Comparison of ENCODE assay signal across 8 mouse cellular contexts in the genomic region with DNA sequence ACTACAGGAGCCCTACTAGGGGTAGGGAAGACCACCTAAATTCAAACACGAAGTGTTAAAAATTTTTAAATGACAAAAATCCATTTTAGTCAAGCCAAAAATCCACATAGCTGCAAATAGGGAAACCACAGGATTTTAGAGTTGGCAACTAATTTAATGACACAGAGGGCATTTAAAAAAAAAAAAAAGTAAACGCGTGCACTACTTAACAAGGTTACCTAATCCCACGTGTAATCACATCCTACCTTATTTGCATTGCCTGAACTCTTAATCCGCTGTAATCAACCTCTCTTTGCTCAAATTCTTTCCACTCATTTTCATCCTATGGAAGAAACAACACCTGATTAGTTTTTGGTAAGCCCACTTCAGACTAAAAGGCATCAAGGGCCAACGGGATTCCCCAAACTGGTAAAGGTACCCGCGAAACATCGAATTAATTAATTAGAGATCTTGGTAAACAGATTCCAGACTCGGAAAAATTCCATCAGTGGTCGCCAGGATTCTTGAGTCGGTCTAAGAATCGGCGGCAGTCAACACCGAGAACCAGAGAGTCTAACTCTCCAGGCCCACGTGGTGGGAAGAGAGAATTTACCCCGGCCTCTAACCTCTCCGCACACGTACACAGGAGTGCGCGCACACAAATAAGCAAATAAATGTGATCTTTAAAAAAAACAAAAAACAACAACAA. TPM values are rescaled to one million over a fixed set of nuclear protein-coding genes. Genes with fewer than 3 reads are reported as not detected.
A peak's percentile ranks its signal among the peaks of the same experiment; 100 is the strongest.
DNase-seq lines count a peak whose midpoint lies in the region; ATAC-seq and TF ChIP-seq lines count a peak whose summit lies in the region.

No protein-coding gene starts in this region.

- ATAC-seq in G1E (ENCODE audit: extremely low read depth, insufficient number of reproducible peaks, low FRiP score, poor library complexity, severe bottlenecking): no peak
- ATAC-seq in embryonic facial prominence, embryonic 14.5 days (ENCODE audit: low read depth): no peak
- no peak for ATAC-seq in intestine, embryonic 14.5 days (replicated peaks; ENCODE audit: low FRiP score, low TSS enrichment, low read depth)
- ATAC-seq in liver, embryonic 16.5 days (ENCODE audit: low read depth): no peak

- no peak for TF ChIP-seq CTCF in G1E (IDR thresholded peaks at IDR 0.05; ENCODE audit: low read depth, low read length)

- no peaks in the 10 kb centered on the region for H3K27me3 ChIP-seq in G1E (ENCODE audit: insufficient read depth, low read length)
- no peaks in the 10 kb centered on the region for H3K27me3 ChIP-seq in embryonic facial prominence, embryonic 14.5 days (replicated peaks; ENCODE audit: control insufficient read depth, insufficient read depth, low read length)
- H3K27me3 ChIP-seq in intestine, embryonic 14.5 days (replicated peaks; ENCODE audit: control insufficient read depth, insufficient read depth, low read length): no peaks in the 10 kb centered on the region
- no peaks in the 10 kb centered on the region for H3K27me3 ChIP-seq in liver, embryonic 16.5 days (ENCODE audit: control insufficient read depth, insufficient read depth, low read depth, low read length)

- peak overlapping the region; percentile 98 for H3K9ac ChIP-seq in embryonic facial prominence, embryonic 14.5 days (ENCODE audit: low read depth, low read length)
- peak overlapping the region; percentile 87 for H3K9ac ChIP-seq in intestine, embryonic 14.5 days (ENCODE audit: low read length)
- H3K9ac ChIP-seq in liver, embryonic 16.5 days (ENCODE audit: low read depth, low read length): peak overlapping the region; percentile 95

- H3K36me3 ChIP-seq in G1E (replicated peaks): peaks cover 51% of the 10 kb centered on the region
- H3K36me3 ChIP-seq in embryonic facial prominence, embryonic 14.5 days (ENCODE audit: control insufficient read depth, insufficient read depth, low read length): peaks cover 38% of the 10 kb centered on the region
- peaks cover 43% of the 10 kb centered on the region for H3K36me3 ChIP-seq in intestine, embryonic 14.5 days (ENCODE audit: control insufficient read depth, insufficient read depth, low read length)
- H3K36me3 ChIP-seq in liver, embryonic 16.5 days (ENCODE audit: control insufficient read depth, insufficient read depth): peaks cover 18% of the 10 kb centered on the region

- peak overlapping the region; percentile 96; the same call in 1 of the 2 replicates for H3K27ac ChIP-seq in embryonic facial prominence, embryonic 14.5 days (replicated peaks; ENCODE audit: low read depth, low read length)
- no peak overlapping the region; the same call in 1 of the 2 replicates for H3K27ac ChIP-seq in intestine, embryonic 14.5 days (ENCODE audit: low read depth)
- H3K27ac ChIP-seq in liver, embryonic 16.5 days (ENCODE audit: low read length): peak overlapping the region; percentile 97

- H3K4me3 ChIP-seq in G1E (ENCODE audit: low read depth, low read length): peak overlapping the region; percentile 81
- H3K4me3 ChIP-seq in embryonic facial prominence, embryonic 14.5 days (ENCODE audit: low read depth, low read length): peak overlapping the region; percentile 91
- peak overlapping the region; percentile 96 for H3K4me3 ChIP-seq in intestine, embryonic 14.5 days (ENCODE audit: low read depth, low read length)
- peak overlapping the region; percentile 77 for H3K4me3 ChIP-seq in liver, embryonic 16.5 days (ENCODE audit: low read depth, low read length)

- H3K9me3 ChIP-seq in G1E (replicated peaks): peaks cover 2% of the 10 kb centered on the region; the same call in 1 of the 2 replicates
- H3K9me3 ChIP-seq in embryonic facial prominence, embryonic 14.5 days (ENCODE audit: control insufficient read depth, low read length): no peaks in the 10 kb centered on the region
- H3K9me3 ChIP-seq in intestine, embryonic 14.5 days (ENCODE audit: control insufficient read depth, low read length): no peaks in the 10 kb centered on the region
- no peaks in the 10 kb centered on the region for H3K9me3 ChIP-seq in liver, embryonic 16.5 days (replicated peaks; ENCODE audit: control insufficient read depth, low read length)

- H3K4me2 ChIP-seq in embryonic facial prominence, embryonic 14.5 days (ENCODE audit: low read depth, low read length): peak overlapping the region; percentile 79
- peak overlapping the region; percentile 54 for H3K4me2 ChIP-seq in intestine, embryonic 14.5 days (ENCODE audit: low read length)
- H3K4me2 ChIP-seq in liver, embryonic 16.5 days (ENCODE audit: low read depth, low read length): peak overlapping the region; percentile 98

- DNase-seq in cerebellum, adult 11-12 months: peak; percentile 19
- no peak for DNase-seq in cerebellum, postnatal 4 days (ENCODE audit: low spot score in 2 of 2)
- DNase-seq in G1E (ENCODE audit: low spot score): no peak
- DNase-seq in embryonic facial prominence, embryonic 14.5 days (ENCODE audit: low spot score): peak; percentile 60
- DNase-seq in intestine, embryonic 14.5 days (ENCODE audit: low spot score): peak; percentile 64
- DNase-seq in retina, postnatal 1 day: peak; percentile 41
- no peak for DNase-seq in frontal cortex, postnatal 14 days (ENCODE audit: low spot score in 2 of 2)

- WGBS in embryonic facial prominence, embryonic 14.5 days: under 1% methylated on average over 21 of the region's 21 CpGs
- WGBS in intestine, embryonic 14.5 days: 1% methylated on average over 21 of the region's 21 CpGs
- 1% methylated on average over 21 of the region's 21 CpGs for WGBS in liver, embryonic 16.5 days (ENCODE audit: insufficient replicate concordance)

- peaks cover 41% of the 10 kb centered on the region for H3K4me1 ChIP-seq in G1E (ENCODE audit: insufficient read depth, low read depth, low read length)
- peaks cover 20% of the 10 kb centered on the region for H3K4me1 ChIP-seq in embryonic facial prominence, embryonic 14.5 days (ENCODE audit: control insufficient read depth, insufficient read depth, low read length)
- H3K4me1 ChIP-seq in intestine, embryonic 14.5 days (replicated peaks; ENCODE audit: control insufficient read depth, insufficient read depth, low read length): peaks cover 16% of the 10 kb centered on the region
- peaks cover 27% of the 10 kb centered on the region for H3K4me1 ChIP-seq in liver, embryonic 16.5 days (ENCODE audit: control insufficient read depth, low read depth, low read length)

RNA-seq across cellular contexts. Expression of gene Cdv3, which starts 1.8 kb away (rescaled TPM):
- total RNA-seq in G1E (2014; fragmentation: Nextera tagmentation) (160 and 162 TPM in 2 replicates), G1E (2017) (181 and 187 TPM in 2 replicates)
- polyA plus RNA-seq in G1E (2012): 469 and 490 TPM in 2 replicates
- polyA plus RNA-seq in embryonic facial prominence, embryonic 14.5 days (2014; fragmentation: Nextera tagmentation; extraction: Ambion mirVana): 92.7 and 94.0 TPM in 2 replicates
- polyA plus RNA-seq in intestine, embryonic 14.5 days (2014; fragmentation: Nextera tagmentation; extraction: Ambion mirVana): 85.0 and 99.1 TPM in 2 replicates
- 41.2 and 41.8 TPM in 2 replicates for polyA plus RNA-seq in liver, embryonic 16.5 days (2015; fragmentation: Nextera tagmentation; extraction: Ambion mirVana)

RNA-seq across cellular contexts. Expression of gene Topbp1, which starts 58.9 kb away (rescaled TPM):
- total RNA-seq in G1E (2014; fragmentation: Nextera tagmentation) (449 and 472 TPM in 2 replicates), G1E (2017) (273 and 298 TPM in 2 replicates)
- polyA plus RNA-seq in G1E (2012): 40.9 and 59.7 TPM in 2 replicates
- 56.5 and 63.2 TPM in 2 replicates for polyA plus RNA-seq in embryonic facial prominence, embryonic 14.5 days (2014; fragmentation: Nextera tagmentation; extraction: Ambion mirVana)
- polyA plus RNA-seq in intestine, embryonic 14.5 days (2014; fragmentation: Nextera tagmentation; extraction: Ambion mirVana): 68.9 and 74.6 TPM in 2 replicates
- polyA plus RNA-seq in liver, embryonic 16.5 days (2015; fragmentation: Nextera tagmentation; extraction: Ambion mirVana): 29.2 and 29.4 TPM in 2 replicates

RNA-seq across cellular contexts. Expression of gene 1300017J02Rik, which starts 59.0 kb away (rescaled TPM):
- total RNA-seq in G1E (2014; fragmentation: Nextera tagmentation) (31.0 and 42.4 TPM in 2 replicates), G1E (2017) (29.9 and 31.9 TPM in 2 replicates)
- polyA plus RNA-seq in G1E (2012): 5.7 and 6.9 TPM in 2 replicates
- polyA plus RNA-seq in embryonic facial prominence, embryonic 14.5 days (2014; fragmentation: Nextera tagmentation; extraction: Ambion mirVana): 0.67 and 0.71 TPM in 2 replicates
- polyA plus RNA-seq in intestine, embryonic 14.5 days (2014; fragmentation: Nextera tagmentation; extraction: Ambion mirVana): 1.1 TPM in 2 replicates
- 102 and 113 TPM in 2 replicates for polyA plus RNA-seq in liver, embryonic 16.5 days (2015; fragmentation: Nextera tagmentation; extraction: Ambion mirVana)

Comparison
In these comparisons a context has a peak if more than half of its experiments do, and no peak if none do; other contexts are left out.
1. DNase-seq: peak in cerebellum, adult 11-12 months (single experiment), embryonic facial prominence, embryonic 14.5 days (single experiment), intestine, embryonic 14.5 days (single experiment) and retina, postnatal 1 day (single experiment); none in cerebellum, postnatal 4 days (0 of 2), G1E (single experiment) and frontal cortex, postnatal 14 days (0 of 2).
2. RNA of gene 1300017J02Rik, which starts 59.0 kb away (polyA plus RNA-seq): 102 to 113 TPM in liver, embryonic 16.5 days; 5.7 to 6.9 TPM in G1E, 1.1 TPM in intestine, embryonic 14.5 days and 0.67 to 0.71 TPM in embryonic facial prominence, embryonic 14.5 days; every median in the first group is over 10 times any median in the second.
3. Peak in every context shown above with its lines, with median percentiles within 50 percentile points of each other: H3K4me3 ChIP-seq, H3K4me2 ChIP-seq and H3K9ac ChIP-seq.